Mouse (Mus musculus) liver, embryonic 15.5 days (tissue): ENCODE measurements at regions not wholly inside any gene's neighbourhood (a gene's known extent, or its start where the extent isn't known, plus 50 kb on each side); places are given as distances from the start of the nearest gene placed in this dataset.

Experiments
- ATAC-seq: fragments of 200-750 bp; cut with Nextera tagmentation; 2 replicates; pipeline ENCODE4 v1.8.0; 2017; ENCODE audit warnings: moderate number of reproducible peaks, mild to moderate bottlenecking, moderate library complexity; ENCODE audit not compliant: insufficient read depth
- H3K27ac ChIP-seq: fragments of 300-500 bp; sonication (generic); replicated peaks from 2 replicates; pipeline ENCODE4 v1.5.1; 2015; ENCODE audit warnings: mild to moderate bottlenecking, inconsistent platforms
- H3K27me3 ChIP-seq: fragments of 300-500 bp; sonication (generic); 2 replicates; pipeline ENCODE4 v1.6.1; 2015; ENCODE audit warnings: mild to moderate bottlenecking, inconsistent platforms
- H3K36me3 ChIP-seq: fragments of 300-500 bp; sonication (generic); replicated peaks from 2 replicates; pipeline ENCODE4 v1.6.1; 2015; ENCODE audit warnings: moderate library complexity, mild to moderate bottlenecking, inconsistent platforms
- H3K4me1 ChIP-seq: fragments of 300-500 bp; sonication (generic); replicated peaks from 2 replicates; pipeline ENCODE4 v1.6.1; 2015; ENCODE audit warnings: inconsistent platforms
- H3K4me2 ChIP-seq: fragments of 300-500 bp; sonication (generic); 2 replicates; pipeline ENCODE4 v1.6.1; 2015; ENCODE audit warnings: moderate library complexity, mild to moderate bottlenecking, inconsistent platforms
- H3K4me3 ChIP-seq: fragments of 300-500 bp; sonication (generic); replicated peaks from 2 replicates; pipeline ENCODE4 v1.5.1; 2015; ENCODE audit warnings: mild to moderate bottlenecking, inconsistent platforms
- H3K9ac ChIP-seq: fragments of 300-500 bp; sonication (generic); 2 replicates; pipeline ENCODE4 v1.6.1; 2015; ENCODE audit warnings: moderate library complexity, mild to moderate bottlenecking, inconsistent platforms
- H3K9me3 ChIP-seq: fragments of 300-500 bp; sonication (generic); replicated peaks from 2 replicates; pipeline ENCODE4 v1.6.1; 2016; ENCODE audit warnings: inconsistent platforms
- WGBS: fragments of 180-500 bp; shearing (Covaris S2); methylation state at CpG from one replicate; pipeline ENCODE4 v1.1.7; 2015; ENCODE audit warnings: mixed read lengths; ENCODE audit not compliant: insufficient replicate concordance; 5-methylcytosine and 5-hydroxymethylcytosine counted together

GRCm38 (mm10) chr4:47597586-47597985, 123.1 kb downstream of the Sec61b start:
- Histone ChIP-seq H3K4me3 (no peak overlapping the region), H3K36me3 (no peaks in the 10 kb centered on the region), H3K4me2 (no peak overlapping the region), H3K27ac (no peak overlapping the region), H3K9ac (no peak overlapping the region), H3K9me3 (no peaks in the 10 kb centered on the region), H3K4me1 (no peaks in the 10 kb centered on the region), H3K27me3 (no peaks in the 10 kb centered on the region)
- no peak for ATAC-seq
- 48% methylated on average over 7 of the region's 7 CpGs for WGBS

GRCm38 (mm10) chr4:47598216-47598615, 123.8 kb downstream of the Sec61b start:
- H3K4me1 ChIP-seq, result no peaks in the 10 kb centered on the region
- H3K9me3 ChIP-seq, result no peaks in the 10 kb centered on the region
- no peak overlapping the region for H3K27ac ChIP-seq
- H3K27me3 ChIP-seq, result no peaks in the 10 kb centered on the region
- H3K36me3 ChIP-seq, result no peaks in the 10 kb centered on the region
- no peak overlapping the region for H3K4me2 ChIP-seq
- H3K4me3 ChIP-seq, result no peak overlapping the region
- WGBS, result 25% methylated on average over 2 of the region's 2 CpGs
- H3K9ac ChIP-seq, result no peak overlapping the region
- ATAC-seq, result no peak

GRCm38 (mm10) chr4:47601301-47602070, 127.0 kb downstream of the Sec61b start:
- no peaks in the 10 kb centered on the region for H3K9me3 ChIP-seq
- no peak for ATAC-seq
- no peak overlapping the region for H3K27ac ChIP-seq
- no peak overlapping the region for H3K9ac ChIP-seq
- no peaks in the 10 kb centered on the region for H3K27me3 ChIP-seq
- H3K4me1 ChIP-seq, result no peaks in the 10 kb centered on the region
- no peaks in the 10 kb centered on the region for H3K36me3 ChIP-seq
- no peak overlapping the region for H3K4me3 ChIP-seq
- WGBS, result 57% methylated on average over 10 of the region's 10 CpGs
- no peak overlapping the region for H3K4me2 ChIP-seq

GRCm38 (mm10) chr4:47603378-47603777, 128.9 kb downstream of the Sec61b start:
- Histone ChIP-seq H3K4me1 (no peaks in the 10 kb centered on the region), H3K4me3 (no peak overlapping the region), H3K9me3 (no peaks in the 10 kb centered on the region), H3K9ac (no peak overlapping the region), H3K27me3 (no peaks in the 10 kb centered on the region), H3K36me3 (no peaks in the 10 kb centered on the region), H3K4me2 (no peak overlapping the region), H3K27ac (no peak overlapping the region)
- ATAC-seq, result no peak
- 59% methylated on average over 6 of the region's 6 CpGs for WGBS

GRCm38 (mm10) chr4:47603847-47604397, 129.5 kb downstream of the Sec61b start:
- no peak overlapping the region for H3K4me3 ChIP-seq
- H3K4me1 ChIP-seq, result no peaks in the 10 kb centered on the region
- ATAC-seq, result no peak
- no peak overlapping the region for H3K9ac ChIP-seq
- no peaks in the 10 kb centered on the region for H3K36me3 ChIP-seq
- H3K27ac ChIP-seq, result no peak overlapping the region
- H3K27me3 ChIP-seq, result no peaks in the 10 kb centered on the region
- H3K9me3 ChIP-seq, result no peaks in the 10 kb centered on the region
- H3K4me2 ChIP-seq, result no peak overlapping the region
- 29% methylated on average over 14 of the region's 14 CpGs for WGBS

- no peaks in the 10 kb centered on the region for H3K36me3 ChIP-seq
- H3K4me3 ChIP-seq, result no peak overlapping the region
- H3K9ac ChIP-seq, result no peak overlapping the region
- H3K4me2 ChIP-seq, result no peak overlapping the region
- H3K4me1 ChIP-seq, result no peaks in the 10 kb centered on the region
- no peaks in the 10 kb centered on the region for H3K9me3 ChIP-seq
- WGBS, result 49% methylated on average over 4 of the region's 4 CpGs
- no peak overlapping the region for H3K27ac ChIP-seq
- no peaks in the 10 kb centered on the region for H3K27me3 ChIP-seq
- no peak for ATAC-seq
Measured at GRCm38 (mm10) chr4:47605676-47606075, 131.2 kb downstream of the Sec61b start.

GRCm38 (mm10) chr4:47608673-47609072, 134.2 kb downstream of the Sec61b start:
- no peak overlapping the region for H3K27ac ChIP-seq

GRCm38 (mm10) chr4:47610913-47611312, 136.5 kb downstream of the Sec61b start:
- H3K27ac ChIP-seq, result no peak overlapping the region
- no peak overlapping the region for H3K4me2 ChIP-seq
- no peak for ATAC-seq
- no peaks in the 10 kb centered on the region for H3K9me3 ChIP-seq
- WGBS, result 61% methylated on average over 5 of the region's 5 CpGs
- no peaks in the 10 kb centered on the region for H3K27me3 ChIP-seq
- no peaks in the 10 kb centered on the region for H3K4me1 ChIP-seq
- no peaks in the 10 kb centered on the region for H3K36me3 ChIP-seq
- H3K9ac ChIP-seq, result no peak overlapping the region
- no peak overlapping the region for H3K4me3 ChIP-seq

More at GRCm38 (mm10) chr4:47608673-47609072, 134.2 kb downstream of the Sec61b start:
- no peak for ATAC-seq
- Histone ChIP-seq H3K4me3 (no peak overlapping the region), H3K4me1 (no peaks in the 10 kb centered on the region), H3K27me3 (no peaks in the 10 kb centered on the region), H3K36me3 (no peaks in the 10 kb centered on the region), H3K4me2 (no peak overlapping the region), H3K9me3 (no peaks in the 10 kb centered on the region), H3K9ac (no peak overlapping the region)
- WGBS, result 68% methylated on average over 5 of the region's 5 CpGs

- Histone ChIP-seq H3K9me3 (no peaks in the 10 kb centered on the region), H3K4me1 (no peaks in the 10 kb centered on the region), H3K36me3 (no peaks in the 10 kb centered on the region), H3K9ac (no peak overlapping the region), H3K4me3 (no peak overlapping the region), H3K4me2 (no peak overlapping the region), H3K27me3 (no peaks in the 10 kb centered on the region), H3K27ac (no peak overlapping the region)
- 55% methylated on average over 3 of the region's 3 CpGs for WGBS
- ATAC-seq, result no peak
Measured at GRCm38 (mm10) chr4:47616525-47616924, 142.1 kb downstream of the Sec61b start.

GRCm38 (mm10) chr4:47620700-47621099, 146.2 kb downstream of the Sec61b start:
- Histone ChIP-seq H3K4me1 (no peaks in the 10 kb centered on the region), H3K27ac (no peak overlapping the region), H3K4me2 (no peak overlapping the region), H3K9me3 (no peaks in the 10 kb centered on the region), H3K36me3 (no peaks in the 10 kb centered on the region), H3K9ac (no peak overlapping the region), H3K4me3 (no peak overlapping the region), H3K27me3 (no peaks in the 10 kb centered on the region)
- ATAC-seq, result no peak
- WGBS, result 70% methylated on average over 3 of the region's 3 CpGs

- H3K9me3 ChIP-seq, result no peaks in the 10 kb centered on the region
- no peaks in the 10 kb centered on the region for H3K4me1 ChIP-seq
- no peak overlapping the region for H3K4me2 ChIP-seq
- no peaks in the 10 kb centered on the region for H3K36me3 ChIP-seq
- ATAC-seq, result no peak
- WGBS, result 67% methylated on average over 13 of the region's 13 CpGs
- H3K27ac ChIP-seq, result no peak overlapping the region
- H3K9ac ChIP-seq, result no peak overlapping the region
- H3K4me3 ChIP-seq, result no peak overlapping the region
- H3K27me3 ChIP-seq, result no peaks in the 10 kb centered on the region
Measured at GRCm38 (mm10) chr4:47622851-47623743, 148.6 kb downstream of the Sec61b start.
